Comparison of ENCODE assay signal across 9 mouse cellular contexts in the genomic region with DNA sequence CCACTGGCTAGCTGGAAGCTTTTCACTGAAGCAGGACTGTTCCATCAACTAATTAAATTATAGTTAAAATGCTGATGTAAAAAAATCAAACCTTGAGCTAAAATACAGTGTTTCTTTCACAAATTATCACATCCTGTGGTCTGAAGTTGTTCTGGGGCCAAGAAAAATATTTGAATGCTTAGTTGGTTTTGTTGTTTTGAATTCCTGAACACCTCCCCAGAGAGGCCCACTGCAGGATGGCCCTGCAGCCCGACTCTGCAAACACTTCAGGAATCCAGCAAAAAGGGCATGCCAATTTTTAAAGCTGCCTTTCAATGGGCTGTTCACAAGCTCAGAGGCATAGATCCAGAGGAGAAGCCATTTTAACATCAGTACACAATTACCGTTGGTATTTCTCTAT. TPM values are rescaled to one million over a fixed set of nuclear protein-coding genes. Genes with fewer than 3 reads are reported as not detected.
A peak's percentile ranks its signal among the peaks of the same experiment; 100 is the strongest.
DNase-seq lines count a peak whose midpoint lies in the region; ATAC-seq and TF ChIP-seq lines count a peak whose summit lies in the region.
"Had no signal": no experiment of that assay in that cellular context is flagged by ENCODE, and none has a peak within 500 bp of the region (broad histone marks: within the 10 kb centered on the region; RNA-seq: fewer than 3 reads in every experiment).

No protein-coding gene starts in this region.

- ATAC-seq in embryonic facial prominence, embryonic 11.5 days (replicated peaks; ENCODE audit: insufficient number of reproducible peaks, low FRiP score, low TSS enrichment, low read depth) = no peak
- no peak for ATAC-seq in lung, embryonic 14.5 days (ENCODE audit: insufficient read depth)
- ATAC-seq in heart, embryonic 12.5 days (ENCODE audit: insufficient number of reproducible peaks, low FRiP score) = peak; percentile 64; the same call in 1 of the 2 replicates
- ATAC-seq: intestine, embryonic 15.5 days had no signal

- H3K4me3 ChIP-seq in embryonic facial prominence, embryonic 11.5 days (ENCODE audit: low read depth, low read length) = no peak overlapping the region
- no peak overlapping the region for H3K4me3 ChIP-seq in embryonic facial prominence, embryonic 10.5 days
- no peak overlapping the region for H3K4me3 ChIP-seq in lung, embryonic 14.5 days (ENCODE audit: low read depth, low read length)
- no peak overlapping the region for H3K4me3 ChIP-seq in lung, adult 2 months (replicated peaks; ENCODE audit: extremely low read depth, low read depth, low read length)
- no peak overlapping the region for H3K4me3 ChIP-seq in heart, embryonic 12.5 days
- H3K4me3 ChIP-seq: intestine, embryonic 15.5 days had no signal

- no peaks in the 10 kb centered on the region for H3K27me3 ChIP-seq in embryonic facial prominence, embryonic 11.5 days (ENCODE audit: control insufficient read depth, insufficient read depth, low read length)
- no peaks in the 10 kb centered on the region for H3K27me3 ChIP-seq in embryonic facial prominence, embryonic 10.5 days (replicated peaks; ENCODE audit: low read depth, poor library complexity, severe bottlenecking)
- no peaks in the 10 kb centered on the region for H3K27me3 ChIP-seq in lung, embryonic 14.5 days (ENCODE audit: insufficient read depth, low read length)
- no peaks in the 10 kb centered on the region for H3K27me3 ChIP-seq in heart, embryonic 12.5 days (replicated peaks)
- H3K27me3 ChIP-seq: intestine, embryonic 15.5 days had no signal

- no peak overlapping the region for H3K27ac ChIP-seq in embryonic facial prominence, embryonic 11.5 days (replicated peaks; ENCODE audit: low read depth, low read length)
- H3K27ac ChIP-seq in embryonic facial prominence, embryonic 10.5 days (replicated peaks) = no peak overlapping the region
- H3K27ac ChIP-seq in lung, embryonic 14.5 days (ENCODE audit: low read depth) = peak overlapping the region; percentile 46; the same call in 1 of the 2 replicates
- H3K27ac ChIP-seq in heart, embryonic 12.5 days (ENCODE audit: poor library complexity, severe bottlenecking) = peak overlapping the region; percentile 69
- H3K27ac ChIP-seq: intestine, embryonic 15.5 days had no signal

- H3K36me3 ChIP-seq in embryonic facial prominence, embryonic 11.5 days (replicated peaks; ENCODE audit: control insufficient read depth, insufficient read depth, low read depth, low read length) = no peaks in the 10 kb centered on the region
- no peaks in the 10 kb centered on the region for H3K36me3 ChIP-seq in embryonic facial prominence, embryonic 10.5 days (replicated peaks)
- H3K36me3 ChIP-seq in lung, embryonic 14.5 days (ENCODE audit: insufficient read depth) = no peaks in the 10 kb centered on the region
- H3K36me3 ChIP-seq in heart, embryonic 12.5 days = no peaks in the 10 kb centered on the region
- H3K36me3 ChIP-seq: intestine, embryonic 15.5 days had no signal

- H3K9me3 ChIP-seq in embryonic facial prominence, embryonic 11.5 days (replicated peaks; ENCODE audit: control insufficient read depth, low read length) = no peaks in the 10 kb centered on the region
- no peaks in the 10 kb centered on the region for H3K9me3 ChIP-seq in embryonic facial prominence, embryonic 10.5 days
- H3K9me3 ChIP-seq in lung, embryonic 14.5 days (ENCODE audit: low read depth, low read length) = no peaks in the 10 kb centered on the region
- 0 out of 2 replicates have a peak, but pooled peaks cover 3% of the 10 kb centered on the region for H3K9me3 ChIP-seq in heart, embryonic 12.5 days (replicated peaks)
- H3K9me3 ChIP-seq: intestine, embryonic 15.5 days had no signal

- no peak for TF ChIP-seq CTCF in lung, embryonic 14.5 days (IDR thresholded peaks at IDR 0.05; ENCODE audit: low read depth)
- no peak for TF ChIP-seq CTCF in lung, adult 2 months (IDR thresholded peaks at IDR 0.05; ENCODE audit: insufficient read depth, low read length)

- WGBS in embryonic facial prominence, embryonic 11.5 days = 58% methylated on average over 2 of the region's 2 CpGs
- WGBS in embryonic facial prominence, embryonic 10.5 days = 69% methylated on average over 2 of the region's 2 CpGs
- WGBS in lung, embryonic 14.5 days = 33% methylated on average over 2 of the region's 2 CpGs
- 41% methylated on average over 2 of the region's 2 CpGs for WGBS in lung, adult 2 months
- WGBS in heart, embryonic 12.5 days = 49% methylated on average over 2 of the region's 2 CpGs

- no peak overlapping the region for H3K4me2 ChIP-seq in embryonic facial prominence, embryonic 11.5 days (ENCODE audit: low read depth, low read length)
- H3K4me2 ChIP-seq in lung, embryonic 14.5 days = no peak overlapping the region
- H3K4me2 ChIP-seq in heart, embryonic 12.5 days = no peak overlapping the region
- H3K4me2 ChIP-seq: intestine, embryonic 15.5 days had no signal

- no peak for TF ChIP-seq POLR2A in lung, adult 2 months (IDR thresholded peaks at IDR 0.05; ENCODE audit: borderline replicate concordance, extremely low read depth, low read depth, low read length)

- DNase-seq in embryonic facial prominence, embryonic 11.5 days (ENCODE audit: low spot score) = peak; percentile 19
- no peak for DNase-seq in embryonic facial prominence, embryonic 10.5 days (ENCODE audit: low spot score)
- peak; percentile 62 for DNase-seq in lung, embryonic 14.5 days
- no peak for DNase-seq in lung, adult 2 months
- DNase-seq in lung, postnatal 36 days = peak; percentile 10
- no peak for DNase-seq in natural killer cell, adult 2 months (ENCODE audit: low spot score in 2 of 2)
- no peak for DNase-seq in layer of hippocampus, adult 11-12 months (ENCODE audit: low spot score)

- H3K9ac ChIP-seq in embryonic facial prominence, embryonic 11.5 days (replicated peaks; ENCODE audit: low read length) = no peak overlapping the region
- no peak overlapping the region for H3K9ac ChIP-seq in lung, embryonic 14.5 days
- H3K9ac ChIP-seq in heart, embryonic 12.5 days = no peak overlapping the region
- H3K9ac ChIP-seq: intestine, embryonic 15.5 days had no signal

- no peaks in the 10 kb centered on the region for H3K4me1 ChIP-seq in embryonic facial prominence, embryonic 11.5 days (ENCODE audit: control insufficient read depth, insufficient read depth, low read length)
- H3K4me1 ChIP-seq in embryonic facial prominence, embryonic 10.5 days = 0 out of 2 replicates have a peak, but pooled peaks cover 5% of the 10 kb centered on the region
- peaks cover 6% of the 10 kb centered on the region; the same call in 1 of the 2 replicates for H3K4me1 ChIP-seq in lung, embryonic 14.5 days (ENCODE audit: insufficient read depth)
- no peaks in the 10 kb centered on the region; the same call in 1 of the 2 replicates for H3K4me1 ChIP-seq in lung, adult 2 months (ENCODE audit: control insufficient read depth, insufficient read depth, low read length)
- H3K4me1 ChIP-seq in heart, embryonic 12.5 days (replicated peaks) = peaks cover 8% of the 10 kb centered on the region
- H3K4me1 ChIP-seq: intestine, embryonic 15.5 days had no signal

RNA-seq across cellular contexts. Expression of gene Fam13c, which starts 54.2 kb away (rescaled TPM):
- 11.4 and 13.7 TPM in 2 replicates for polyA plus RNA-seq in embryonic facial prominence, embryonic 11.5 days (2014; fragmentation: Nextera tagmentation; extraction: Ambion mirVana)
- polyA plus RNA-seq in embryonic facial prominence, embryonic 10.5 days (2016; fragmentation: Nextera tagmentation; extraction: Ambion mirVana) = 5.4 and 8.5 TPM in 2 replicates
- polyA plus RNA-seq in lung, embryonic 14.5 days (2014; fragmentation: Nextera tagmentation; extraction: Ambion mirVana) = 9.1 and 9.7 TPM in 2 replicates
- polyA plus RNA-seq in lung, adult 2 months (2012; rRNA removed) = 5.8 and 8.0 TPM in 2 replicates
- polyA plus RNA-seq in heart, embryonic 12.5 days (2016; fragmentation: Nextera tagmentation; extraction: Ambion mirVana) = 10.0 TPM in 2 replicates

Comparison
In these comparisons a context has a peak if more than half of its experiments do, and no peak if none do; other contexts are left out.
1. DNase-seq: peak in embryonic facial prominence, embryonic 11.5 days (single experiment), lung, embryonic 14.5 days (single experiment) and lung, postnatal 36 days (single experiment); none in embryonic facial prominence, embryonic 10.5 days (single experiment), lung, adult 2 months (single experiment), natural killer cell, adult 2 months (0 of 2) and layer of hippocampus, adult 11-12 months (single experiment).
2. H3K27ac ChIP-seq: peak in lung, embryonic 14.5 days (single experiment) and heart, embryonic 12.5 days (single experiment); none in embryonic facial prominence, embryonic 11.5 days (single experiment) and embryonic facial prominence, embryonic 10.5 days (single experiment).